Mouse (Mus musculus) olfactory bulb, adult 2 months (tissue): ENCODE results near the gene Cdkn1c.

Source experiments
- CTCF ChIP-seq: fragments of 200-500 bp; IDR thresholded peaks from 2 replicates; pipeline ENCODE4 v1.5.1; 2012; ENCODE audit warnings: low read depth, mild to moderate bottlenecking, low read length, moderate library complexity; ENCODE audit not compliant: insufficient read depth
- POLR2A ChIP-seq: fragments of 200-500 bp; IDR thresholded peaks from 2 replicates; pipeline ENCODE4 v1.6.1; 2012; ENCODE audit warnings: mild to moderate bottlenecking, low read depth, low read length, moderate library complexity; ENCODE audit not compliant: insufficient read depth

DNA sequence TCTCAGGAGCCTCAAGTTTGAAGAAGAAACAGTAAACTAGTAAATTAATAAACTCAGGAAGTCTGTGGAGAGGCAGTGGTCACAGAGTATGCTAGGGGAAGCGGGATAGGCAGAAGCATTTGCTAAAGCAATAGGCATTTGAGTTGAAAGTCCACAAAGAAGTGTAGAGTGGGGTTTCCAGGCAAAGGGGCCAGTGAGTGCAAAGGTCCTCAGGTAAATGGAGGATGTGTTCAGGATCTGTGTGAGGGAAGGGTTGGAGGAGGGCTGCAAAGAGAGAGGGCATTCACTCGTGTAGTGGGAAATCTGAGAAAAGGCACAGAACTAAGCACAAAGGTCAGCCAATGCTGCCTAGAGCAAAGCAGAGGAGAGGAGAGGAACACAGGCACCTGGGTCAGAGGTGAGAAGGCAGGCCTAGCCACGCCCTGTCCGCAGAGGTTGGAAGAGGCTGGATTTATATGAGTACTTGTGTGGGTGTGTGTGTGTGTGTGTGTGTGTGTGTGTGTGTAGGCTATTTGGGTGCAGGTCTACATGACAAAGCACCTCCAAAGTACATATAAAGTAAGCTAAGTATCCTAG is 41.2 kb downstream of the Cdkn1c start:
- TF ChIP-seq CTCF (no peak), POLR2A (no peak)
